Mouse (Mus musculus) c-Kit-positive CD71-positive TER-119-negative erythroid progenitor cells, embryonic 14.5 days (primary cell): ENCODE measurements around the gene Ghr.

Source experiments
- DNase-seq: peaks from one replicate; pipeline ENCODE4 v3.0.0-alpha.2; 2013; ENCODE audit warnings: low read depth

Ghr gene

DNA sequence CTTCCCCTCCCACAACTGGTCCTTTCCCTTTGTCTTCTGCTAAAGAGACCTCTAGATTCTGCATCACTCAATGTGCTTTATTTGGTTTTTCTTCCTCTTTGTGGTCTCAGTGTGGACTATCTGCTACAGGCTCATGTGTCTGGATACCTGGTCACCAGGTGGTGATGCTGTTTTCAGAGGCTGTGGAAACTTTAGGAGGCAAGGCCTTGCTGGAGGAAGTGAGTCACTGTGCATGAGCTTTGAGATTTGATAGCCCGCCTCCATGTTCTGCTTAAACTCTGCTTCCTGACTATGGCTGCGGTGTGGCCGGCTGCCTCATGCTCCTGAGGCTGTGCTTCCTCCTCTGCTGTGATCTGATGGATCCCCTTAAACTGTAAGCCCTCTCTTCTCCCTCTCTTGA, 292.9 kb downstream of the Ghr start:
- no peak for DNase-seq

DNA sequence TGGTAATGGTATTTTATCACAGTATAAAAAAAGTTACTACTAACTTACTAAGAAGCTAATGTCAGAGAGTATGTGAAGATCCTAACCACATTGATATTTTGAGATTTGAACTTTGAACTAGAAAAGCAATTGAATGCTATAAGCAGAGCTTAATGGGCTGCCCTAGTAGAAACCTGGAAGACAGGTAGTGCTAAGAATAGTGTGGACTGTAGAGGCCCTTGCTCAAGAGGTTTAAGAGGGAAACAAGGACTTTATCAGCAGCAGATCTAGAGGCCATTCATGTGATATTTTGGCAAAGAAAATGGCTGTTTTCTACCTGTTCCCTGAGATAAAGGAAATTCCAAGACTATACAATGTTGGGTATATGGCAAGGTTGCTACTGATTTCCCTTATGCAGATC, 297.3 kb downstream of the Ghr start:
- DNase-seq = no peak

DNA sequence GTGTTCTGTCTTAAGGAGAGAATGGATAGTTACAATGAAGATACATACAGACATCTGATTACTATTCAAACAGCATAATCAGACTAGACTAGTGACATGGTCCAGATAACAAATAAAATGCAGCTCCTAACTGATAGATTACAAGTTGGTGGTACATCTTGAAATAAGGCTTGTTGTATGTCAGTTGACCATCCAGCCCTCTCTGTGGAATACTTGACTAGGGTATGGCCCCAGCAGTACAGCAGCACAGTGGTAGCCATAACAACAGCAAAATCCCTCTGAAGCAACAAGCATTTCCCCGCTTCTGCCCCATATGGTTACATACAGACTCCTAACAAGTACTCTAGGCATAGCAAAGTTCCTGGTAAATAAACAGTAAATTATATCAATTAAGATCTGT, 301.6 kb downstream of the Ghr start:
- no peak for DNase-seq

DNA sequence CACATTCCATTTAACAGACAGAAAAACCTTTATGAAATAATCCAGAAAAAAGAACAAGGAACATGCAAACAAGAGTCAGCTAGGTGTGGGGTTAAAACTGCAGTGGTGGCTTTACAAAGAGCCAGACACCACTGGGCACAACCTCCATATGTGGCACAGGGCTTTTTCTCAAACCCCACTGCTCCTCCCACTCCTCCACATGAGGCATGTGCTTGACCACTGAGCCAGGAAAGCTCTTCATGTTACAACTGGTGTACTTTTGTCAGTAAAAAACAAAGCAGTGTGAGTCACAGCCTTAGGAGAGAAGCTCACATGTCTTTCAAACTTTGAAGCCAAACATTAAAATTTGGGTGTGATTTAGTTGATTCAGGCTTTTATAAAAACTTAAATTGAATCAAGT, 302.1 kb downstream of the Ghr start:
- DNase-seq = no peak

DNA sequence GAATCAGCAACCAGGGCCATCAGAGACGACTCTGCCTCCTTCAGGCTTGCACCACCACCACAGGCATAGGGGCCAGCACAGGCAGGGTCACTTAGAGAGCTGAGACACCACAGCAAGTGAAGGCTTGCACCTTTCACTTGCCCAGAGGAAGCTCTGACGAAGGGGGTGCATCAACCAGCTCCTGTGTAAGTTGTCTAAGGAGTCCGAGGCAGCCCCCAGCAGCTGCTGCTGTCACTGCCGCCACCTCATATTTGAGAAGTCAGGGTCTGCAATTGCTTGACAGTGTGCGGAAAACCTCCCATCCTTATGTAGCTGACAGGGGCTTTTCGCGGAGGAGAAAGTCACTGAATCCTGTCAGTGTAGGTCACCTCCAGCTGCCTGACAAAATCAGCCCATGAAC, 304.1 kb downstream of the Ghr start:
- no peak for DNase-seq

DNA sequence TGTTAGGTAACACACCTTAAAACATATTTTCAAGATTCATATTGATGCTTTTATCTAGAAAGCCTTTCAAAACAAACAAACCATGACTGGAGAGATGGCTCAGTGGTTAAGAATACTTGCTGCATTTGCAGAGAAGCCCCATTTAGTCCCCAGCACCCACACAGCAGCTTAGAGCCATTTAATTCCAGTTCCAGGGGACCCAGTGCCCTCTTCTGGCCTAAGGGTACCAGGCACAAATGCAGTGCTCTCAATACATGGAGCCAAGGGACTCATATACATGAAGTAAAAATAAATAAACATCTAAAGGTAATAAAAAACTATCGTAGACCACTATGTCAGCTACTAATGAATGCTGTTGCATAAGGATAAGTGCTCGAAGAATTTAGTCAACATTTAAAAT, 305.9 kb downstream of the Ghr start:
- no peak for DNase-seq

DNA sequence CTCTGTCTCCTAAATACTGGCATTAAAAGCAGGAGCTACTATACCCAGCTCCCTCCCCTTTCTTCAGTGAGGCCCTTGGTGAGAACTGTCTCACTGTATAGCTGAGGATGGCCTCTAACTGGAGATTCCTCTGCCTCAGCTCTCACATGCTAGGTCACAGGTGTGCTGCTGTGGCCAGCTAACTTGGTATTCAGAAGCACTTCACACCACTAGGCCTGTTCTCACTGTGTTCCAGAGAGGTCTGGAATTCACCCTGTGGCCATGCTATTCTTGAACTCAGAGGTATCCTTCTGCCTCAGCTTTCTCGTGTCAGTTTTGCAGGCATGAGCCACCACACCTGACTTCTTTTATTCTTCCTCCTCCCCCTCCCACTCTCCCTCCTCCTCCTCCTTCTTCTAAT, 310.1 kb downstream of the Ghr start:
- DNase-seq = no peak

DNA sequence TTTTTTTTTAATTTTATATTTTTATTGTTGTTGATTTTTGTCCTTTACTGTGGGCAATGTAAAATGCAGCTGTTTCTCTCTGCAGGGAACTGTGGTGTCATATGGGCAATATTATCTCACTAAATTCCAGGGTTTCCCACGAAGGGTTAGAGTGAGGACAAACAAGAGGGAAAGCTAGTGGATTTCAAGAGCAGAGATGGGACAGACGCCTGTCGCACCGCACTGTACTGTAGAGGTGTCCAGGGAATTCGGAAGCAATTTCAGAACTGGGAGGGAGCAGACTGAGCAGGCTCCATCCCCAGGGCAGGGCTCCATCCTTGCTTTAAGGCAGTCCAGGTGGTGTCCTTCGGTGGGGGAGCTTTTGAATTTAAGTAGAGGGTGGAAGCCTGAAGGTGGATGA, 312.1 kb downstream of the Ghr start:
- DNase-seq = no peak

DNA sequence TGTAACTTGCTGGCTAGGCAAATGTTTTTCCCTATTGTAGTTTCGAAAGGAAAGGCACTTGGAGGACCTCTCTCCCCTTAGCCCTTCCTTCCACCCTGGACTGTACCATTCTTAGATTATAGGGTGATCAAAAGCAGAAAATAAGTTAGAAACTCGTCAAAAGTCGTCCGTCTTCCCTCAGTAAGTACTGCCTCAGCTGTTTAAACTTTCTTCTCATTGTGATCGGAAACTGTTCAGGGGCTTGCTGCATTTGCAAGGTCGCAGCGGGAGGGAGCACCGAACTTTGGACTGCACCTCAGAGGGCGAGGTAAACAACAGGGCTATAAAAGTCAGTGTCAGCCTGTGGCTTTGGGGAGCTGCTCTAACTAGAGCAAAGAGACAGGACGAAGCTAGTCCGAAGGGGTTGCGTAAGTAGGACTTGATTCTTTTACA, 312.6 kb downstream of the Ghr start:
- DNase-seq = peak; percentile 40

DNA sequence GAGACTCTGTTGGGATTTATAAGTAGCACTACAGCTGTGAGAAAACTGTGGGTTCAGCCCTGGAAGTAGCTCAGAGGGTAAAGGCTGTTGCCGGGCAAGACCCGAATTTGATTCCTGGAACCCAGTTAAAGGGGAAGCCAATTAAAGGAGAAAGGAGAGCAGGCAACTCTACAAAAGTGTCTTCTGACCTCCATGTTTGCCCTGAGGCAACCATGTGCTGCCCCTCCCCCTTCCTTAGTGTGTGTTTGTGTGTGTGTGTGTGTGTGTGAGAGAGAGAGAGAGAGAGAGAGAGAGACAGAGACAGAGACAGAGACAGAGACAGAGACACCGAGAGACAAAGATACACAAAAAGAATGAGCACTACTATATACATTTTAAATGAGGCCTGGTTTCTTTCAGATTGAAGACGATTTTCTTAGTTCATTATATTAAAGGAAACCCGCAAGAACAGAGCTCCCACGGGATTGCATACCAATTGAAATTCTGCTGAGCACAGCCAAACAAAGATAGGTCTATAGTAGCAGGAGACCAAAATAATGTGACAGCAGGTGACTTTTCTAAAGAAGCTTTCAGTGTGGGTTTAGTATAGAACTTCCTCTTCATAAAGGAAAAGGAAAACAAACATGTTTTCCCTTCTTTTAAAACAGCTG, 313.2 kb downstream of the Ghr start:
- DNase-seq = no peak

DNA sequence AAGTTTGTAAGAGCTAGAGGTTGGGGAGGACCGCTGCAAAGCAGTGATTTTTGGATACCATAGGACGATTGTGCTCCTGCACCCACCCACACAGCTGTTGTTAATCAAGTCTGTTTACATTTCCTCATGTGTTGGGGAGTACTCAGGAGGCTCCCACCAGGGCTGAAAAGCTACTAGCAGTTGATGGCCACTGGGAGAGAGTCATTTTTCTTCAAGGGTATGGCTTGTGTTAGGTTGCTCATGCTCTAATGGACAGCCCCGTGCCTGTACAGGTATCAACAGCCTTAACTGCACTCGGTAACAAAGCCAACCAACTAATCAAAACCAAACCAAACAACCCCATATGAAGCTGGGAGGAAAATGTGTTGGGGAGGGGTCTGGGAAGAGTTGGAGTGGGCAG, 313.8 kb downstream of the Ghr start:
- no peak for DNase-seq

DNA sequence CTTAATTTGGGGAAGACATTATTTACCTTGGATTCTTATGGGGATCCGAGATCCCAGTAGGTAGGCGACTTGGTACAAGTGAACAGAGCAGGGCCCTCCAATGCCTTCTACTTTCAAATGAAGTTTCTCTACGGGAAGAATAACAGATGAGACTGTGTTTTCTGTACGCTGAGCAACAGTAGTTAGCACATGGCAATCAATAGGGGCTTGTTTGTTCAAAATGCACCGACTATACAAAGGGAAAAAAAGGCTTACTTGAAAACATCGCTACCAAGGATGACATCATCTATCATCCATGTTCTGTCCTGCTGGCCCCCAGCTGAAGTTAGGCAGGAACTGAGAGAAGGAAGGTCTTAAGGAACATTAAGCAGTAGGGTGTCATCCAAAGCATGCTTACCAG, 315.0 kb downstream of the Ghr start, which contains the start of gene Selenop:
Selenop (plus strand) TSS at position 301 of the 400 bp plus-strand sequence.
- no peak for DNase-seq
